Mouse (Mus musculus) MEL (cell line): ENCODE data around the gene Ephx4. TPM values are rescaled to one million over a fixed set of nuclear protein-coding genes. Genes with fewer than 3 reads are reported as not detected.
A peak's percentile ranks its signal among the peaks of the same experiment; 100 is the strongest.

Experiments
- DNase-seq: peaks from one replicate; pipeline ENCODE4 v3.0.0; 2011; ENCODE audit warnings: low read depth, low spot score
- H3K27ac ChIP-seq: 2 replicates; pipeline ENCODE4 v1.5.1; 2012; ENCODE audit warnings: low read depth, mild to moderate bottlenecking, control low read depth, low read length, moderate library complexity; ENCODE audit not compliant: control insufficient read depth
- H3K27me3 ChIP-seq, 2 experiments: fragments of 150-350 bp in 1 of 2; sonication (generic) in 1 of 2; 2 replicates each; pipeline ENCODE4 v1.6.1; 2012; ENCODE audit warnings: low read length in 2 of 2, mild to moderate bottlenecking in 2 of 2, improper control_type of control experiment in 1 of 2, moderate library complexity in 1 of 2; ENCODE audit not compliant: insufficient read depth in 2 of 2, control insufficient read depth in 1 of 2
- H3K36me3 ChIP-seq, 2 experiments: 2 replicates each; pipeline ENCODE4 v1.6.1; 2012 to 2014; ENCODE audit warnings: low read length in 2 of 2, improper control_type of control experiment in 1 of 2, inconsistent platforms in 1 of 2, mild to moderate bottlenecking in 1 of 2; ENCODE audit not compliant: insufficient read depth in 2 of 2, control insufficient read depth in 1 of 2
- H3K4me1 ChIP-seq, 2 experiments: fragments of 150-350 bp in 1 of 2; sonication (generic) in 1 of 2; 2 replicates each; pipeline ENCODE4 v1.6.1; 2012; ENCODE audit warnings: low read length in 2 of 2, improper control_type of control experiment in 1 of 2, mild to moderate bottlenecking in 1 of 2; ENCODE audit not compliant: insufficient read depth in 2 of 2, control insufficient read depth in 1 of 2
- H3K4me3 ChIP-seq, 2 experiments: fragments of 150-350 bp in 1 of 2; sonication (generic) in 1 of 2; 2 replicates each; pipeline ENCODE4 v1.5.1; 2012; ENCODE audit warnings: low read depth in 2 of 2, low read length in 2 of 2, mild to moderate bottlenecking in 2 of 2, moderate library complexity in 2 of 2, control low read depth in 1 of 2, improper control_type of control experiment in 1 of 2; ENCODE audit not compliant: control insufficient read depth in 1 of 2, insufficient read depth in 1 of 2
- H3K79me2 ChIP-seq: 2 replicates; pipeline ENCODE4 v1.6.1; 2012; ENCODE audit warnings: mild to moderate bottlenecking, low read length, moderate library complexity; ENCODE audit not compliant: control insufficient read depth, poor library complexity, insufficient read depth
- H3K9ac ChIP-seq: 2 replicates; pipeline ENCODE4 v1.6.1; 2012; ENCODE audit warnings: low read depth, mild to moderate bottlenecking, control low read depth, low read length, moderate library complexity; ENCODE audit not compliant: control insufficient read depth, poor library complexity, severe bottlenecking
- H3K9me3 ChIP-seq: fragments of 150-350 bp; sonication (generic); replicated peaks from 2 replicates; pipeline ENCODE4 v1.6.1; 2012; ENCODE audit warnings: mild to moderate bottlenecking, low read length, improper control_type of control experiment, moderate library complexity; ENCODE audit not compliant: insufficient read depth
- BHLHE40 ChIP-seq: IDR thresholded peaks from 2 replicates; pipeline ENCODE4 v1.6.1; 2012; ENCODE audit warnings: low read depth, mild to moderate bottlenecking, inconsistent platforms, low read length, improper control_type of control experiment, borderline replicate concordance
- CHD1 ChIP-seq: IDR thresholded peaks from 2 replicates; pipeline ENCODE4 v1.6.1; 2012; ENCODE audit warnings: low read depth, mild to moderate bottlenecking, inconsistent platforms, low read length, improper control_type of control experiment
- CHD2 ChIP-seq: IDR thresholded peaks from 2 replicates; pipeline ENCODE4 v1.6.1; 2011; ENCODE audit warnings: low read length, improper control_type of control experiment
- CTCF ChIP-seq, 3 experiments: IDR thresholded peaks in 2 of 3; conservative IDR thresholded peaks in 1 of 3; 2 replicates each; pipeline ENCODE4 v1.5.1; 2011 to 2012; ENCODE audit warnings: low read length in 3 of 3, low read depth in 2 of 3, mild to moderate bottlenecking in 2 of 3, improper control_type of control experiment in 1 of 3, inconsistent platforms in 1 of 3, mixed read lengths in 1 of 3, moderate library complexity in 1 of 3; ENCODE audit not compliant: control insufficient read depth in 1 of 3, insufficient read depth in 1 of 3, poor library complexity in 1 of 3, severe bottlenecking in 1 of 3
- E2F4 ChIP-seq: IDR thresholded peaks from 2 replicates; pipeline ENCODE4 v1.6.1; 2011; ENCODE audit warnings: low read depth, low read length, improper control_type of control experiment, borderline replicate concordance
- ELF1 ChIP-seq: IDR thresholded peaks from 2 replicates; pipeline ENCODE4 v1.6.1; 2014; ENCODE audit warnings: low read depth, mild to moderate bottlenecking, inconsistent platforms, low read length, improper control_type of control experiment, moderate library complexity
- EP300 ChIP-seq, 2 experiments: IDR thresholded peaks; 2 replicates each; pipeline ENCODE4 v1.6.1; 2011; ENCODE audit warnings: improper control_type of control experiment in 2 of 2, low read length in 2 of 2, low read depth in 1 of 2, mild to moderate bottlenecking in 1 of 2
- ETS1 ChIP-seq: IDR thresholded peaks from 2 replicates; pipeline ENCODE4 v1.6.1; 2012; ENCODE audit warnings: low read depth, mild to moderate bottlenecking, inconsistent platforms, low read length, improper control_type of control experiment, moderate library complexity
- GABPA ChIP-seq: IDR thresholded peaks from 2 replicates; pipeline ENCODE4 v1.6.1; 2012; ENCODE audit warnings: low read depth, mild to moderate bottlenecking, inconsistent platforms, low read length, improper control_type of control experiment, moderate library complexity
- GATA1 ChIP-seq: IDR thresholded peaks from 2 replicates; pipeline ENCODE4 v1.6.1; 2011; ENCODE audit warnings: low read depth, low read length, improper control_type of control experiment
- HCFC1 ChIP-seq: IDR thresholded peaks from 2 replicates; pipeline ENCODE4 v1.6.1; 2012; ENCODE audit warnings: low read depth, mild to moderate bottlenecking, inconsistent platforms, low read length, improper control_type of control experiment, moderate library complexity
- JUND ChIP-seq: IDR thresholded peaks from 2 replicates; pipeline ENCODE4 v1.6.1; 2011; ENCODE audit warnings: low read depth, mild to moderate bottlenecking, improper control_type of control experiment, low read length
- KAT2A ChIP-seq: conservative IDR thresholded peaks from 2 replicates; pipeline ENCODE4 v1.6.1; 2012; ENCODE audit warnings: low read depth, low read length, improper control_type of control experiment, inconsistent platforms
- MAFK ChIP-seq: IDR thresholded peaks from 2 replicates; pipeline ENCODE4 v1.6.1; 2011; ENCODE audit warnings: low read depth, mild to moderate bottlenecking, low read length, improper control_type of control experiment, borderline replicate concordance
- MAX ChIP-seq: IDR thresholded peaks from 2 replicates; pipeline ENCODE4 v1.6.1; 2011; ENCODE audit warnings: low read length, improper control_type of control experiment
- MAZ ChIP-seq: IDR thresholded peaks from 2 replicates; pipeline ENCODE4 v1.6.1; 2012; ENCODE audit warnings: low read depth, mild to moderate bottlenecking, inconsistent platforms, low read length, improper control_type of control experiment
- MEF2A ChIP-seq: IDR thresholded peaks from 2 replicates; pipeline ENCODE4 v1.6.1; 2014; ENCODE audit warnings: low read depth, mild to moderate bottlenecking, inconsistent platforms, low read length, improper control_type of control experiment; ENCODE audit not compliant: poor library complexity, insufficient replicate concordance, severe bottlenecking; ENCODE audit errors: extremely low read depth
- MXI1 ChIP-seq: IDR thresholded peaks from 2 replicates; pipeline ENCODE4 v1.6.1; 2011; ENCODE audit warnings: mild to moderate bottlenecking, low read depth, low read length, improper control_type of control experiment
- MYB ChIP-seq: IDR thresholded peaks from 2 replicates; pipeline ENCODE4 v1.6.1; 2011; ENCODE audit warnings: mild to moderate bottlenecking, low read depth, low read length, improper control_type of control experiment
- MYC ChIP-seq: IDR thresholded peaks from 2 replicates; pipeline ENCODE4 v1.6.1; 2011; ENCODE audit warnings: low read depth, mild to moderate bottlenecking, low read length, improper control_type of control experiment, moderate library complexity
- NELFE ChIP-seq: IDR thresholded peaks from 2 replicates; pipeline ENCODE4 v1.6.1; 2011; ENCODE audit warnings: low read depth, low read length, improper control_type of control experiment
- NRF1 ChIP-seq: IDR thresholded peaks from 2 replicates; pipeline ENCODE4 v1.6.1; 2014; ENCODE audit warnings: low read depth, mild to moderate bottlenecking, inconsistent platforms, low read length, improper control_type of control experiment, moderate library complexity; ENCODE audit not compliant: poor library complexity, insufficient read depth, severe bottlenecking
- POLR2AphosphoS2 ChIP-seq: IDR thresholded peaks from 2 replicates; pipeline ENCODE4 v1.6.1; 2011; ENCODE audit warnings: low read length, improper control_type of control experiment
- POLR2AphosphoS5 ChIP-seq: IDR thresholded peaks from 2 replicates; pipeline ENCODE4 v1.6.1; 2012; ENCODE audit warnings: low read depth, borderline replicate concordance, mild to moderate bottlenecking, inconsistent platforms, low read length, moderate library complexity, mixed read lengths
- RAD21 ChIP-seq: IDR thresholded peaks from 2 replicates; pipeline ENCODE4 v1.6.1; 2011; ENCODE audit warnings: mild to moderate bottlenecking, low read depth, low read length, improper control_type of control experiment
- RCOR1 ChIP-seq: IDR thresholded peaks from 2 replicates; pipeline ENCODE4 v1.6.1; 2012; ENCODE audit warnings: low read depth, mild to moderate bottlenecking, inconsistent platforms, low read length, improper control_type of control experiment
- SIN3A ChIP-seq: IDR thresholded peaks from 2 replicates; pipeline ENCODE4 v1.6.1; 2012; ENCODE audit warnings: low read length, improper control_type of control experiment, inconsistent platforms
- SMC3 ChIP-seq: IDR thresholded peaks from 2 replicates; pipeline ENCODE4 v1.6.1; 2011; ENCODE audit warnings: low read depth, low read length, improper control_type of control experiment
- TAL1 ChIP-seq: IDR thresholded peaks from 2 replicates; pipeline ENCODE4 v1.6.1; 2012; ENCODE audit warnings: mild to moderate bottlenecking, inconsistent platforms, low read length, moderate library complexity, mixed read lengths
- TBP ChIP-seq: IDR thresholded peaks from 2 replicates; pipeline ENCODE4 v1.8.0; 2011; ENCODE audit warnings: low read depth, low read length, improper control_type of control experiment
- TCF12 ChIP-seq: IDR thresholded peaks from 2 replicates; pipeline ENCODE4 v1.6.1; 2014; ENCODE audit warnings: low read depth, mild to moderate bottlenecking, inconsistent platforms, low read length, improper control_type of control experiment, moderate library complexity
- UBTF ChIP-seq: IDR thresholded peaks from 2 replicates; pipeline ENCODE4 v1.6.1; 2012; ENCODE audit warnings: low read depth, mild to moderate bottlenecking, inconsistent platforms, low read length, improper control_type of control experiment, moderate library complexity, borderline replicate concordance; ENCODE audit not compliant: insufficient read depth
- USF1 ChIP-seq: IDR thresholded peaks from 2 replicates; pipeline ENCODE4 v1.6.1; 2014; ENCODE audit warnings: low read depth, mild to moderate bottlenecking, inconsistent platforms, low read length, improper control_type of control experiment, moderate library complexity
- USF2 ChIP-seq, 2 experiments: IDR thresholded peaks; 2 replicates each; pipeline ENCODE4 v1.6.1; 2011 to 2012; ENCODE audit warnings: improper control_type of control experiment in 2 of 2, low read length in 2 of 2, borderline replicate concordance in 1 of 2, inconsistent platforms in 1 of 2, low read depth in 1 of 2, mild to moderate bottlenecking in 1 of 2; ENCODE audit not compliant: insufficient read depth in 1 of 2
- ZC3H11A ChIP-seq: IDR thresholded peaks from 2 replicates; pipeline ENCODE4 v1.6.1; 2012; ENCODE audit warnings: low read depth, mild to moderate bottlenecking, inconsistent platforms, low read length, improper control_type of control experiment
- ZKSCAN1 ChIP-seq: IDR thresholded peaks from 2 replicates; pipeline ENCODE4 v1.6.1; 2012; ENCODE audit warnings: low read depth, mild to moderate bottlenecking, inconsistent platforms, low read length, improper control_type of control experiment, moderate library complexity
- ZNF384 ChIP-seq: IDR thresholded peaks from 2 replicates; pipeline ENCODE4 v1.6.1; 2012; ENCODE audit warnings: low read depth, mild to moderate bottlenecking, inconsistent platforms, low read length, improper control_type of control experiment
- polyA plus RNA-seq, 2 experiments: library from polyadenylated mRNA; stranded (reverse) in 1 of 2; unstranded in 1 of 2; fragments of >175 nt in 1 of 2; fragments of >200 nt in 1 of 2; gene quantifications; 2 replicates each; pipeline versions ENCODE4 v1.2.1 to v1.2.4; 2012; ENCODE audit warnings: low replicate concordance in 2 of 2, low read depth in 1 of 2; ENCODE audit not compliant: insufficient read length in 2 of 2, insufficient read depth in 1 of 2, missing spikeins in 1 of 2
- total RNA-seq: library from RNA; depleted of rRNA; stranded (reverse); fragments of 300-350 nt; gene quantifications from 2 replicates; pipeline ENCODE4 v1.2.3, GENCODE M21; 2012

Gene Ephx4
- total and polyA plus RNA-seq, 3 experiments: 0.39 to 1.4 TPM; not detected in 1

GRCm38 (mm10) chr5:107436185-107436584 lies 33.6 kb downstream of the Ephx4 start:
- Histone ChIP-seq H3K4me3 (no peak overlapping the region; a peak in 1 of 4 replicates), H3K4me1 (peaks cover 7 to 18% of the 10 kb centered on the region in 2 experiments), H3K36me3 (peaks cover 0 to 21% of the 10 kb centered on the region in 2 experiments; a peak in 2 of 4 replicates), H3K9ac (peak overlapping the region; percentile 34), H3K79me2 (no peaks in the 10 kb centered on the region; the same call in 1 of the 2 replicates), H3K9me3 (no peaks in the 10 kb centered on the region), H3K27ac (peak overlapping the region; percentile 65), H3K27me3 (no peaks in the 10 kb centered on the region)
- peak; percentile 68 for DNase-seq
- TF ChIP-seq NRF1 (no peak), MYB (no peak), UBTF (no peak), RAD21 (no peak), POLR2AphosphoS2 (no peak), GATA1 (no peak; the same call in 1 of the 2 replicates), CHD1 (0 out of 2 replicates have a peak, but pooled peaks have one; percentile 60), MXI1 (no peak), ZKSCAN1 (no peak), CTCF (IDR thresholded peaks at IDR 0.05 in 2 of 3, conservative IDR thresholded peaks at IDR 0.05 in 1 of 3; ENCODE audit: control insufficient read depth in 1 of 3, insufficient read depth in 1 of 3, low read depth in 2 of 3, low read length in 3 of 3, poor library complexity in 1 of 3, severe bottlenecking in 1 of 3) (no peak), MAFK (no peak), JUND (no peak), TCF12 (peak; percentile 29; the same call in 1 of the 2 replicates), TBP (no peak), USF1 (no peak), MEF2A (no peak), GABPA (no peak), MYC (0 out of 2 replicates have a peak, but pooled peaks have one; percentile 20), HCFC1 (peak; percentile 16; the same call in 1 of the 2 replicates), SIN3A (0 out of 2 replicates have a peak, but pooled peaks have one; percentile 59), E2F4 (no peak), POLR2AphosphoS5 (no peak), RCOR1 (0 out of 2 replicates have a peak, but pooled peaks have one; percentile 15), MAX (no peak), ZC3H11A (no peak), NELFE (no peak), ELF1 (peak; percentile 31; the same call in 1 of the 2 replicates), BHLHE40 (no peak), KAT2A (no peak), MAZ (no peak), CHD2 (no peak), TAL1 (no peak), EP300 (IDR thresholded peaks at IDR 0.05; ENCODE audit: low read depth in 1 of 2, low read length in 2 of 2) (peak; percentile 28 to 37; a peak in 3 of 4 replicates), USF2 (IDR thresholded peaks at IDR 0.05; ENCODE audit: borderline replicate concordance in 1 of 2, insufficient read depth in 1 of 2, low read depth in 1 of 2, low read length in 2 of 2) (no peak), SMC3 (no peak), ZNF384 (peak; percentile 94), ETS1 (peak; percentile 45; the same call in 1 of the 2 replicates)
